In genomic region chr9:13990960-13991359, GRCm38 (mm10) we compare ENCODE assay signal across 23 mouse cellular contexts.
DNase-seq lines count a peak whose midpoint lies in the region; ATAC-seq and TF ChIP-seq lines count a peak whose summit lies in the region.
"Had no signal": no experiment of that assay in that cellular context is flagged by ENCODE, and none has a peak within 500 bp of the region (broad histone marks: within the 10 kb centered on the region; RNA-seq: fewer than 3 reads in every experiment).

No protein-coding gene starts in this region.

- in situ Hi-C loops in CH12.LX (cut with MboI; ENCODE audit: low pct_ligation_motif_present, low pct_unique_long_range_greater_than_20kb, low sequenced_read_pairs) = no loop called here

- no peaks in the 10 kb centered on the region for H3K36me3 ChIP-seq in CH12.LX (replicated peaks in 1 of 2; ENCODE audit: control insufficient read depth in 1 of 2, insufficient read depth in 1 of 2, low read length in 1 of 2)
- H3K36me3 ChIP-seq in midbrain, embryonic 16.5 days (ENCODE audit: control insufficient read depth, insufficient read depth, low read length) = no peaks in the 10 kb centered on the region
- H3K36me3 ChIP-seq: embryonic facial prominence, embryonic 10.5 days; embryonic facial prominence, embryonic 12.5 days; forebrain, embryonic 10.5 days; forebrain, embryonic 12.5 days had no signal

- peaks cover 0 to 3% of the 10 kb centered on the region in 2 experiments; a peak in 1 of 4 replicates for H3K4me1 ChIP-seq in CH12.LX (ENCODE audit: control insufficient read depth in 1 of 2, insufficient read depth in 2 of 2)
- H3K4me1 ChIP-seq in midbrain, embryonic 16.5 days (ENCODE audit: control insufficient read depth, insufficient read depth, low read length) = no peaks in the 10 kb centered on the region
- H3K4me1 ChIP-seq: embryonic facial prominence, embryonic 10.5 days; embryonic facial prominence, embryonic 12.5 days; forebrain, embryonic 12.5 days had no signal

- ATAC-seq in hematopoietic stem cell, adult 5-6 weeks (replicated peaks in 1 of 2; ENCODE audit: insufficient read depth in 1 of 2, low FRiP score in 2 of 2, low TSS enrichment in 1 of 2, low read depth in 1 of 2, poor library complexity in 2 of 2, severe bottlenecking in 2 of 2) = peak; percentile 65 to 74; a peak in 3 of 4 replicates
- ATAC-seq in midbrain, embryonic 16.5 days = no peak
- ATAC-seq: CD4-positive, CD25-positive, alpha-beta regulatory T cell, adult 4 months; forebrain, embryonic 14.5 days; forebrain, embryonic 16.5 days had no signal

- DNase-seq in heart, adult 11 months = peak; percentile 25
- no peak for DNase-seq in heart, postnatal 14 days
- peak; percentile 11 for DNase-seq in CH12.LX (ENCODE audit: extremely low read depth)
- DNase-seq: adrenal gland, adult 2 months; adrenal gland, postnatal 10 days; adrenal gland, postnatal 25 days; B cell, adult 2 months; cerebellum, adult 11 months; cerebellum, adult 18-20 months; cerebellum, adult 8-10 months; cerebellum, adult 9-11 months; cerebellum, postnatal 14 days; cerebellum, postnatal 36 days had no signal

- TF ChIP-seq POLR2A in CH12.LX (IDR thresholded peaks at IDR 0.05; ENCODE audit: low read depth, low read length) = no peak

- H3K79me2 ChIP-seq in CH12.LX (replicated peaks; ENCODE audit: control insufficient read depth, extremely low read depth, insufficient read depth, poor library complexity, severe bottlenecking) = no peaks in the 10 kb centered on the region

- TF ChIP-seq RAD21 in CH12.LX (IDR thresholded peaks at IDR 0.05; ENCODE audit: low read depth, low read length) = no peak

- no peak overlapping the region for H3K4me2 ChIP-seq in CH12.LX (ENCODE audit: insufficient read depth, low read depth, poor library complexity, severe bottlenecking)
- H3K4me2 ChIP-seq in midbrain, embryonic 16.5 days (ENCODE audit: low read length) = no peak overlapping the region
- H3K4me2 ChIP-seq: embryonic facial prominence, embryonic 12.5 days; forebrain, embryonic 12.5 days had no signal

- no peak for TF ChIP-seq CTCF in CH12.LX (conservative IDR thresholded peaks at IDR 0.05 in 1 of 2, IDR thresholded peaks at IDR 0.05 in 1 of 2; ENCODE audit: low read depth in 2 of 2, low read length in 2 of 2)

- no peak overlapping the region for H3K27ac ChIP-seq in CH12.LX (ENCODE audit: insufficient read depth, low read depth)
- no peak overlapping the region for H3K27ac ChIP-seq in midbrain, embryonic 16.5 days (ENCODE audit: low read length)
- H3K27ac ChIP-seq: embryonic facial prominence, embryonic 10.5 days; embryonic facial prominence, embryonic 12.5 days; forebrain, embryonic 10.5 days; forebrain, embryonic 12.5 days had no signal

- H3K27me3 ChIP-seq in CH12.LX (replicated peaks) = no peaks in the 10 kb centered on the region
- H3K27me3 ChIP-seq in midbrain, embryonic 16.5 days (ENCODE audit: control insufficient read depth, insufficient read depth, low read depth, low read length) = no peaks in the 10 kb centered on the region
- H3K27me3 ChIP-seq: embryonic facial prominence, embryonic 12.5 days; forebrain, embryonic 12.5 days had no signal

- TF ChIP-seq EP300 in CH12.LX (IDR thresholded peaks at IDR 0.05; ENCODE audit: low read length) = no peak

- dilution Hi-C loops in CH12.LX (cut with MboI; ENCODE audit: extremely low pct_ligation_motif_present, extremely low pct_unique_long_range_greater_than_20kb, low sequenced_read_pairs) = no loop called here

- H3K9me3 ChIP-seq in CH12.LX (replicated peaks; ENCODE audit: low read length) = no peaks in the 10 kb centered on the region
- H3K9me3 ChIP-seq in midbrain, embryonic 16.5 days (replicated peaks; ENCODE audit: control insufficient read depth, low read length, poor library complexity, severe bottlenecking) = no peaks in the 10 kb centered on the region
- H3K9me3 ChIP-seq: embryonic facial prominence, embryonic 10.5 days; embryonic facial prominence, embryonic 12.5 days; forebrain, embryonic 10.5 days; forebrain, embryonic 12.5 days had no signal

- 67% methylated on average over 7 of the region's 7 CpGs for WGBS in midbrain, embryonic 16.5 days

- intact Hi-C loops in heart, postnatal 14 days (cut with DNase I) = no loop called here

- no peak overlapping the region for H3K9ac ChIP-seq in CH12.LX (ENCODE audit: insufficient read depth, low read depth)
- H3K9ac ChIP-seq in midbrain, embryonic 16.5 days (ENCODE audit: low read depth, low read length) = no peak overlapping the region
- H3K9ac ChIP-seq: embryonic facial prominence, embryonic 12.5 days; forebrain, embryonic 12.5 days had no signal

- no peak overlapping the region for H3K4me3 ChIP-seq in CH12.LX (replicated peaks in 1 of 3; ENCODE audit: low read depth in 2 of 3, low read length in 2 of 3, poor library complexity in 1 of 3)
- no peak overlapping the region for H3K4me3 ChIP-seq in midbrain, embryonic 16.5 days (ENCODE audit: low read depth, low read length)
- H3K4me3 ChIP-seq: embryonic facial prominence, embryonic 10.5 days; embryonic facial prominence, embryonic 12.5 days; erythroblast, embryonic 14.5 days; forebrain, embryonic 10.5 days; forebrain, embryonic 12.5 days had no signal

TF ChIP-seq in CH12.LX, 34 proteins besides CTCF, POLR2A, EP300 and RAD21:
- TF ChIP-seq E2F4 (IDR thresholded peaks at IDR 0.05; ENCODE audit: insufficient replicate concordance, low read depth, low read length) (no peak), MXI1 (IDR thresholded peaks at IDR 0.05; ENCODE audit: low read depth, low read length) (no peak), PAX5 (IDR thresholded peaks at IDR 0.05; ENCODE audit: low read length) (no peak), JUN (IDR thresholded peaks at IDR 0.05; ENCODE audit: insufficient read depth, low read depth, low read length) (no peak), CHD2 (IDR thresholded peaks at IDR 0.05; ENCODE audit: low read length) (no peak), RCOR1 (conservative IDR thresholded peaks at IDR 0.05; ENCODE audit: low read depth, low read length) (no peak), SMC3 (IDR thresholded peaks at IDR 0.05; ENCODE audit: low read depth, low read length) (no peak), KAT2A (IDR thresholded peaks at IDR 0.05; ENCODE audit: insufficient replicate concordance, low read length) (no peak), MYC (IDR thresholded peaks at IDR 0.05; ENCODE audit: low read depth, low read length) (no peak), CHD1 (IDR thresholded peaks at IDR 0.05; ENCODE audit: low read depth, low read length) (no peak), ZNF384 (IDR thresholded peaks at IDR 0.05; ENCODE audit: low read depth, low read length) (no peak), MAFK (IDR thresholded peaks at IDR 0.05; ENCODE audit: insufficient replicate concordance, low read length) (no peak), USF2 (conservative IDR thresholded peaks at IDR 0.05; ENCODE audit: low read depth, low read length) (no peak), TCF12 (IDR thresholded peaks at IDR 0.05; ENCODE audit: low read depth, low read length) (no peak)
TF ChIP-seq in CH12.LX: peak in this region for 0.

Comparison
In these comparisons a context has a peak if more than half of its experiments do, and no peak if none do; other contexts are left out.
1. DNase-seq: peak in heart, adult 11 months (single experiment) and CH12.LX (single experiment); none in heart, postnatal 14 days (0 of 2).